Mouse (Mus musculus): ENCODE measurements around the gene Tirap.

Tirap gene

GRCm38 (mm10) chr9:35188700-35189099 is 11.4 kb downstream of the Tirap start:
- DNase-seq (ENCODE audit: low spot score in 2 of 2) = peak in 1 of 2 experiments; percentile 41

GRCm38 (mm10) chr9:35187351-35187903 is 12.7 kb downstream of the Tirap start:
- DNase-seq (ENCODE audit: low spot score in 2 of 2) = no peak

GRCm38 (mm10) chr9:35186430-35186829 is 13.7 kb downstream of the Tirap start:
- no peak for DNase-seq (ENCODE audit: low spot score in 2 of 2)

GRCm38 (mm10) chr9:35183359-35183758 is 16.7 kb downstream of the Tirap start:
- DNase-seq (ENCODE audit: low spot score in 2 of 2) = no peak

- DNase-seq (ENCODE audit: low spot score in 2 of 2) = no peak
These were observed 17.3 kb downstream of the Tirap start for GRCm38 (mm10) chr9:35182832-35183231.

GRCm38 (mm10) chr9:35176124-35176659 is 23.9 kb downstream of the Tirap start:
- DNase-seq (ENCODE audit: low spot score in 2 of 2) = no peak

- peak; percentile 90 to 95 for DNase-seq (ENCODE audit: low spot score in 2 of 2)
These were observed 24.6 kb downstream of the Tirap start, which contains the start of gene Dcps for GRCm38 (mm10) chr9:35175251-35176123. TSS of gene Dcps (minus strand) at chr9:35176061.

- DNase-seq (ENCODE audit: low spot score in 2 of 2) = no peak
These were observed 26.8 kb downstream of the Tirap start for GRCm38 (mm10) chr9:35173331-35173730.

GRCm38 (mm10) chr9:35170071-35170470 is 30.0 kb downstream of the Tirap start:
- no peak for DNase-seq (ENCODE audit: low spot score in 2 of 2)

GRCm38 (mm10) chr9:35166798-35167635 is 33.1 kb downstream of the Tirap start:
- no peak for DNase-seq (ENCODE audit: low spot score in 2 of 2)

- DNase-seq (ENCODE audit: low spot score in 2 of 2) = no peak
These were observed 33.8 kb downstream of the Tirap start for GRCm38 (mm10) chr9:35166144-35166797.

GRCm38 (mm10) chr9:35164142-35164874 is 35.8 kb downstream of the Tirap start:
- DNase-seq (ENCODE audit: low spot score in 2 of 2) = no peak

GRCm38 (mm10) chr9:35163011-35163690 is 36.9 kb downstream of the Tirap start:
- peak; percentile 23 to 38 for DNase-seq (ENCODE audit: low spot score in 2 of 2)

- DNase-seq (ENCODE audit: low spot score in 2 of 2) = no peak
These were observed 38.4 kb downstream of the Tirap start for GRCm38 (mm10) chr9:35161721-35162120.

GRCm38 (mm10) chr9:35160662-35161061 is 39.4 kb downstream of the Tirap start:
- no peak for DNase-seq (ENCODE audit: low spot score in 2 of 2)

GRCm38 (mm10) chr9:35158477-35158876 is 41.6 kb downstream of the Tirap start:
- no peak for DNase-seq (ENCODE audit: low spot score in 2 of 2)

- no peak for DNase-seq (ENCODE audit: low spot score in 2 of 2)
These were observed 43.2 kb downstream of the Tirap start for GRCm38 (mm10) chr9:35156862-35157261.

GRCm38 (mm10) chr9:35156002-35156710 is 43.9 kb downstream of the Tirap start:
- no peak for DNase-seq (ENCODE audit: low spot score in 2 of 2)

- no peak for DNase-seq (ENCODE audit: low spot score in 2 of 2)
These were observed 47.2 kb downstream of the Tirap start for GRCm38 (mm10) chr9:35152923-35153322.

Measured in frontal cortex, postnatal 10 days (tissue).